Mouse (Mus musculus) layer of hippocampus, postnatal 36 days (tissue): ENCODE measurements at regions not wholly inside any gene's neighbourhood (a gene's known extent, or its start where the extent isn't known, plus 50 kb on each side); places are given as distances from the start of the nearest gene placed in this dataset.
"Not testable (repeated sequence)": the region's sequence is repeated elsewhere in the genome, so short reads cannot be mapped to it uniquely, and the experiment has no call there.

Experiments used
- DNase-seq, 2 experiments: peaks; one replicate each; pipeline ENCODE4 v3.0.0; 2022

- not testable (repeated sequence) for DNase-seq
These were observed 137.9 kb downstream of the Tcp10c start for GRCm38 (mm10) chr17:13492239-13492638.

DNA sequence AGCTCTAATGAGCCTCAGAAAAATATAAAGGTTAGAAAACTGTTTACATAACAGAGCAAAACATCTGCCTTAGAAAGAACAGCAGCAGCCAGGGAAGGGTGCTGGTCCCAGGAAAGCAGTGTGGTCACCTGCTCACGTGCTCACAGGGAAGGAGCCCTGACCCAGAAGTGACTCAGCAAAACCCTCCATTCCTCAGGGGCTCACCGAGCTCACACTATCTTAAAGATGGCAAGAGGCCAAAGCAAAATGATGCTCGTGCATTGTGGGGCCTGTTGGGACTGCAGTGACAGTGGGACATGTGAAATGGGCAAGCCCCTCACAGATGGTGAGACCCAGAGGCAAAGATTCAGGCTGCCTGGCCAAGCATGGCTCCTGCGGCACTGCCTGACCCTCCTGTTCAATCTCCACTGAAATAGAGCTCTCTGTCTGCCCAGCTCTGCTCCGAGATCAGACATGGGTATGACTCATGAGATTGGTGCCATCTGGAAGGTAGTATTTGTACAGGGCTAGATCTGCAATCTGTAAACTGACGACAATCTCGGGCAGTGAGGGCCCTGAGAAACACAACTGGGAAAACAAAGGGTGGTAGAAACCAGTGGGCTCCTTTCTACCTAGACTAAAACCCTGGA is 138.4 kb downstream of the Tcp10c start:
- DNase-seq, result peak in 1 of 2 experiments; percentile 18

DNA sequence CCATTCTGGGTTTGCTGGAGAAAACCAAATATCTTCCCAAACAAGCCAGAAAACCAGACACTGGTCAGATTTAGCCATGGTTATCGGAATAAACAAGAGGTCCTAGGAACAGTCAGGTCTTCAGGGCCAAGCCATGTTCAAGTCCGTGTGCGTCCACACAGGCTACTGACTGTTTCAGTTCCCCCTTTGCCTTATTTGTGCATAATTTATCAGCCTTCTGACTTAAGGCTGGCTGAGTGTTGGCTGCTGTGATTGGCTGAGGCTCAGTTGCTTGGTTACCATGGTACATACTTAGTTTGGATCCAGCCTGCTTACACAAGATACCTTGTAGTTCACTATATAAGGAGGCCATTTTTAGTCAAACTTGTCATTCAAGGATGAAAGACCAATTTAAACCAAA is 139.5 kb downstream of the Tcp10c start:
- DNase-seq, result not testable (repeated sequence)

GRCm38 (mm10) chr17:13494475-13494874 is 140.1 kb downstream of the Tcp10c start:
- DNase-seq, result not testable (repeated sequence)

DNA sequence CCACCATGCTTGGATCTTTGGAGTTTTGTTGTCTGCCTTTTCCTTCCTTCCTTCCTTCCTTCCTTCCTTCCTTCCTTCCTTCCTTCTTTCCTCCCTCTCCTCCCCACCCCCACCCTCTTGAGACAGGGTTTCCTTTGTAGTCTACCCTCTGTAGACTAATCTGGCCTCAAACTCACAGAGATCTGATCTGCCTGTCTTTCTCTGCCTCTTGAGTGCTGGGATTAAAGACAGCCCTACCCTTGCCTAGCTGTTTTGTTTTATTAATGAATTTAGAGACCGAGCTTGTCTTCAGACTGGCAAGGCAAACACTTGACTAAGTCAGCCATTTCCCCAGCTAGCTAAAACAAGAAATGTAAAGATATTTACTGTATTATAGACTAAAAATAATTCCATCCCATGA is 150.0 kb downstream of the Tcp10c start:
- not testable (repeated sequence) for DNase-seq

- not testable (repeated sequence) for DNase-seq
These were observed 150.5 kb downstream of the Tcp10c start for GRCm38 (mm10) chr17:13504827-13505268.

DNA sequence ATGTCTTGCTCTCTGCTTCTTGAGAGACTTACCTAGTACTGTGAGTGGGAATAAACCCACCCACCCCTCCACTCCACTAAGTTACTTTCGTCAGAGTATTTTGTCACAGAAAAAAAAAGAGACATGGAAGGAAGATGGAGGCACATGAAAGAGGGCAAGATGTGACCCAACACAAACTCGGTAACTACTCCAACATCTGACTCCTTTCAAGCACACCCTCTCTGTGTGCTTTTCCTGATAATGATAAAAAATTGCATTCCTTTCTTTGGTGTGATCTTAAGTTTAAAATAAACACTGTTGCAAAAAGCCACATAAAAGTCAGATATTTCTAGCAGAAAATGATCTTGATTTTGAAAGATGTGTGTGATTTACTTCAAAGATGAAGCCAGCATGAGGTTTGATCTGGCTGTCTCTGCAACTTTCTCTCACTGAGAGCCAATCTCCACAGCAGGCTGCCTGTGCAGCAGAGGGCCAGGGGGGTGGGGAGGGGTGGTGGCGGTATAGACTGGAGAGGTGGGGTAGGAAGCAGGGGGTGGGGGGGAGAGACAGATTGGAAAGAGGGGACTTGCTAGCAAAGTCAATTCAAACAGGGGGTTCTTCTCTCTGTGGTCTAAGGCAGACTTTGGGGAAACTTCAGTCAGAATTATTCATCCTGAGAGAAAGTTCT is 153.2 kb downstream of the Tcp10c start:
- not testable (repeated sequence) for DNase-seq

DNA sequence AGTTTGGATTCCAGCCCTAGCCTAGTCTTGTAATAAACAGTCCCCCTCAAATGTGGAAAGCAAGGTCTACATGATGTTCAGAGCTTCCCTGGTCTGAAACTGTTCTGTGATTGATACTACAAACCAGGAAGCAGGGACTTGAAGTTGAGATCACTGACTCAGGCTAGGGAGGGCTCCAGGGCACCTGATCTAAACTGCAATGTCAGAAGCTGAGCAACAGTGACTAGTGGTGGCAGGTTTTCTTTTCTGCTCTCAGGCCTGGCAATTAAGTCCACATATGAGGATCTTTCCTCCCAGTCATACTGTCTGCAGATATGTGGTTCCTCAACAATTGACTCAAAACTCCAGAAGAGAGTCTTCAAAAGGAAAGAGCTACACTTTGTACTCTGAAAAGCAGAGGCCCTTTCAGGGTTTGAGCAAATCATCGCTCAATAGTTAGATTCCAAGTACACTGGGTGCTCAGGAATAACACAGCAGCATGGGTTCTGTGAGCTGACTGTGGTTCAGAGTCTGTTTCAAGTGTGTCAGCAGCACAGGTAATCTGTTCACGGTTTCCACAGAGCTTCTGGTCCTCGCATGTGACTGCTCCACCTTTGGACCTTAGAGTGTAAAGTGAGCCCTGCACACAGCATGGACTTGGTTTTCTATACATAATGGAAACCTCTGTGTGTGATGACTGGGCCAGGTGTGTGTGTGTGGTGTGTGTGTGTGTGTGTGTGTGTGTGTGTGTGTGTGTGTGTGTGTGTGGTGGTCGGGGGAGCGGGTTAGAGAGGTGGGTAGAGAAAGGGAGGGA is 165.2 kb downstream of the Tcp10c start:
- DNase-seq, result not testable (repeated sequence)

- not testable (repeated sequence) for DNase-seq
These were observed 178.2 kb downstream of the Tcp10c start for GRCm38 (mm10) chr17:13532579-13532978.

- no peak for DNase-seq
These were observed 186.3 kb downstream of the Tcp10c start for GRCm38 (mm10) chr17:13540446-13541241.

GRCm38 (mm10) chr17:13541249-13541648 is 186.9 kb downstream of the Tcp10c start:
- no peak for DNase-seq

- DNase-seq, result no peak
These were observed 187.9 kb downstream of the Tcp10c start for GRCm38 (mm10) chr17:13542261-13542660.

DNA sequence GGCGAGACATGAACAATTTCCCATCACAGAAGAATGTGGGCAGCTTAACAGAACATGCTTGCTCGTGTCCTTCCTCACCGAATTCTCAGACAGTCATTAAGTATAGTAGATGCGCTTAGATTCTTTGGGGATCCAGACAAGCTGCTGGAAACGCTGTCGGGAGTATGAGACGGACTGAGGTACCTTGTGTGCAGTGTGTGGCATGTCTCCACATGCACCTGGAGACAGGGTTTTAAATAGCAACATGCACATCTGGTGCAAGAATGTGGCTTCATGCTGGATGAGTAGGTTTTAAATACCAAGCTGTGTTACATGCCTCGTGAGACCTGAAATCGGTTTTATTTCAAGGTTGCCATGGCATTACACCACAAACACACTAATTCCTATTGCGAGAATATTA is 188.5 kb downstream of the Tcp10c start:
- DNase-seq, result no peak

GRCm38 (mm10) chr17:13544036-13544795 is 189.8 kb downstream of the Tcp10c start:
- DNase-seq, result no peak

GRCm38 (mm10) chr17:13546249-13546648 is 191.9 kb downstream of the Tcp10c start:
- no peak for DNase-seq

- peak; percentile 79 to 81 for DNase-seq
These were observed 192.3 kb downstream of the Tcp10c start for GRCm38 (mm10) chr17:13546669-13547085.

DNA sequence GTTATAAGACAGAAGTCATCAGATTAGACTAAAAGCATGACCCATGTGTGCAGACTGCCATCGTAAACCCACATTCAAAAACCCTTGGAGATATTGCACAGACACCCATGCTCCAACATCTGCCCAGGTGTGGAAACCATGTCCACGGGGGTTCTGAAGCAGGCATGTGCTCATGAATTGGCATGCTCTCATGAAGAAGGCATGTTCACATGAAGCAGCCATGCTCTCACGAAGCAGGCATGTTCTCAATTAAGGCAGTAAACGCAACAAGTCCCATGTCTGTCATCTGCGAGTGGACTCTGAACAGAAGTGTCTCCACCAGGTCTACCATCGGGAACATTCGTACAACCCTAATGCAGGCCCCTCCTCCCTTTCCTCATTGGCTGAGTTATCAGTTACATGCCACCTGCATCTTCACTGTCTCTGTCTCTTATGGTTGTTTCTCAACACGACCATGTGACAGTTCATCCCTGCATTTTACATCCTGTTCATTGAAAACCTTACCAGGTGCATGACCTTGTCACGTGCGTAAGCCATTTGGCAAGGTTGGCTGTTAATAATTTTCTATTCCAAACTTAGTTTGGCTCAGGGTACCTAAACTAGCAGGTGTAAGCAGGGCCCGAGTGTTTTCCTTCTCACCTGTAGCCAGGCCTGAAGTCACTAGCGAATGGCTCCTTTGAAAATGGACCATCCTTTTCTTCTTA is 193.4 kb downstream of the Tcp10c start:
- no peak for DNase-seq

GRCm38 (mm10) chr17:13549975-13550895 is 195.9 kb downstream of the Tcp10c start:
- DNase-seq, result no peak

- DNase-seq, result not testable (repeated sequence)
These were observed 196.5 kb downstream of the Tcp10c start for GRCm38 (mm10) chr17:13550896-13551267.
